Mouse (Mus musculus) MEL (cell line): ENCODE measurements at regions not wholly inside any gene's neighbourhood (a gene's known extent, or its start where the extent isn't known, plus 50 kb on each side); places are given as distances from the start of the nearest gene placed in this dataset.

Experiments used
- DNase-seq: peaks from one replicate; pipeline ENCODE4 v3.0.0; 2011; ENCODE audit warnings: low read depth, low spot score
- H3K27ac ChIP-seq: 2 replicates; pipeline ENCODE4 v1.5.1; 2012; ENCODE audit warnings: low read depth, mild to moderate bottlenecking, control low read depth, low read length, moderate library complexity; ENCODE audit not compliant: control insufficient read depth
- H3K27me3 ChIP-seq, 2 experiments: fragments of 150-350 bp in 1 of 2; sonication (generic) in 1 of 2; 2 replicates each; pipeline ENCODE4 v1.6.1; 2012; ENCODE audit warnings: low read length in 2 of 2, mild to moderate bottlenecking in 2 of 2, improper control_type of control experiment in 1 of 2, moderate library complexity in 1 of 2; ENCODE audit not compliant: insufficient read depth in 2 of 2, control insufficient read depth in 1 of 2
- H3K36me3 ChIP-seq, 2 experiments: 2 replicates each; pipeline ENCODE4 v1.6.1; 2012 to 2014; ENCODE audit warnings: low read length in 2 of 2, improper control_type of control experiment in 1 of 2, inconsistent platforms in 1 of 2, mild to moderate bottlenecking in 1 of 2; ENCODE audit not compliant: insufficient read depth in 2 of 2, control insufficient read depth in 1 of 2
- H3K4me1 ChIP-seq, 2 experiments: fragments of 150-350 bp in 1 of 2; sonication (generic) in 1 of 2; 2 replicates each; pipeline ENCODE4 v1.6.1; 2012; ENCODE audit warnings: low read length in 2 of 2, improper control_type of control experiment in 1 of 2, mild to moderate bottlenecking in 1 of 2; ENCODE audit not compliant: insufficient read depth in 2 of 2, control insufficient read depth in 1 of 2
- H3K4me3 ChIP-seq, 2 experiments: fragments of 150-350 bp in 1 of 2; sonication (generic) in 1 of 2; 2 replicates each; pipeline ENCODE4 v1.5.1; 2012; ENCODE audit warnings: low read depth in 2 of 2, low read length in 2 of 2, mild to moderate bottlenecking in 2 of 2, moderate library complexity in 2 of 2, control low read depth in 1 of 2, improper control_type of control experiment in 1 of 2; ENCODE audit not compliant: control insufficient read depth in 1 of 2, insufficient read depth in 1 of 2
- H3K79me2 ChIP-seq: 2 replicates; pipeline ENCODE4 v1.6.1; 2012; ENCODE audit warnings: mild to moderate bottlenecking, low read length, moderate library complexity; ENCODE audit not compliant: control insufficient read depth, poor library complexity, insufficient read depth
- H3K9ac ChIP-seq: 2 replicates; pipeline ENCODE4 v1.6.1; 2012; ENCODE audit warnings: low read depth, mild to moderate bottlenecking, control low read depth, low read length, moderate library complexity; ENCODE audit not compliant: control insufficient read depth, poor library complexity, severe bottlenecking
- H3K9me3 ChIP-seq: fragments of 150-350 bp; sonication (generic); replicated peaks from 2 replicates; pipeline ENCODE4 v1.6.1; 2012; ENCODE audit warnings: mild to moderate bottlenecking, low read length, improper control_type of control experiment, moderate library complexity; ENCODE audit not compliant: insufficient read depth
- BHLHE40 ChIP-seq: IDR thresholded peaks from 2 replicates; pipeline ENCODE4 v1.6.1; 2012; ENCODE audit warnings: low read depth, mild to moderate bottlenecking, inconsistent platforms, low read length, improper control_type of control experiment, borderline replicate concordance
- CTCF ChIP-seq, 3 experiments: IDR thresholded peaks in 2 of 3; conservative IDR thresholded peaks in 1 of 3; 2 replicates each; pipeline ENCODE4 v1.5.1; 2011 to 2012; ENCODE audit warnings: low read length in 3 of 3, low read depth in 2 of 3, mild to moderate bottlenecking in 2 of 3, improper control_type of control experiment in 1 of 3, inconsistent platforms in 1 of 3, mixed read lengths in 1 of 3, moderate library complexity in 1 of 3; ENCODE audit not compliant: control insufficient read depth in 1 of 3, insufficient read depth in 1 of 3, poor library complexity in 1 of 3, severe bottlenecking in 1 of 3
- E2F4 ChIP-seq: IDR thresholded peaks from 2 replicates; pipeline ENCODE4 v1.6.1; 2011; ENCODE audit warnings: low read depth, low read length, improper control_type of control experiment, borderline replicate concordance
- ELF1 ChIP-seq: IDR thresholded peaks from 2 replicates; pipeline ENCODE4 v1.6.1; 2014; ENCODE audit warnings: low read depth, mild to moderate bottlenecking, inconsistent platforms, low read length, improper control_type of control experiment, moderate library complexity
- EP300 ChIP-seq, 2 experiments: IDR thresholded peaks; 2 replicates each; pipeline ENCODE4 v1.6.1; 2011; ENCODE audit warnings: improper control_type of control experiment in 2 of 2, low read length in 2 of 2, low read depth in 1 of 2, mild to moderate bottlenecking in 1 of 2
- GATA1 ChIP-seq: IDR thresholded peaks from 2 replicates; pipeline ENCODE4 v1.6.1; 2011; ENCODE audit warnings: low read depth, low read length, improper control_type of control experiment
- HCFC1 ChIP-seq: IDR thresholded peaks from 2 replicates; pipeline ENCODE4 v1.6.1; 2012; ENCODE audit warnings: low read depth, mild to moderate bottlenecking, inconsistent platforms, low read length, improper control_type of control experiment, moderate library complexity
- KAT2A ChIP-seq: conservative IDR thresholded peaks from 2 replicates; pipeline ENCODE4 v1.6.1; 2012; ENCODE audit warnings: low read depth, low read length, improper control_type of control experiment, inconsistent platforms
- MAX ChIP-seq: IDR thresholded peaks from 2 replicates; pipeline ENCODE4 v1.6.1; 2011; ENCODE audit warnings: low read length, improper control_type of control experiment
- MAZ ChIP-seq: IDR thresholded peaks from 2 replicates; pipeline ENCODE4 v1.6.1; 2012; ENCODE audit warnings: low read depth, mild to moderate bottlenecking, inconsistent platforms, low read length, improper control_type of control experiment
- MEF2A ChIP-seq: IDR thresholded peaks from 2 replicates; pipeline ENCODE4 v1.6.1; 2014; ENCODE audit warnings: low read depth, mild to moderate bottlenecking, inconsistent platforms, low read length, improper control_type of control experiment; ENCODE audit not compliant: poor library complexity, insufficient replicate concordance, severe bottlenecking; ENCODE audit errors: extremely low read depth
- MXI1 ChIP-seq: IDR thresholded peaks from 2 replicates; pipeline ENCODE4 v1.6.1; 2011; ENCODE audit warnings: mild to moderate bottlenecking, low read depth, low read length, improper control_type of control experiment
- MYB ChIP-seq: IDR thresholded peaks from 2 replicates; pipeline ENCODE4 v1.6.1; 2011; ENCODE audit warnings: mild to moderate bottlenecking, low read depth, low read length, improper control_type of control experiment
- MYC ChIP-seq: IDR thresholded peaks from 2 replicates; pipeline ENCODE4 v1.6.1; 2011; ENCODE audit warnings: low read depth, mild to moderate bottlenecking, low read length, improper control_type of control experiment, moderate library complexity
- NELFE ChIP-seq: IDR thresholded peaks from 2 replicates; pipeline ENCODE4 v1.6.1; 2011; ENCODE audit warnings: low read depth, low read length, improper control_type of control experiment
- NRF1 ChIP-seq: IDR thresholded peaks from 2 replicates; pipeline ENCODE4 v1.6.1; 2014; ENCODE audit warnings: low read depth, mild to moderate bottlenecking, inconsistent platforms, low read length, improper control_type of control experiment, moderate library complexity; ENCODE audit not compliant: poor library complexity, insufficient read depth, severe bottlenecking
- POLR2AphosphoS2 ChIP-seq: IDR thresholded peaks from 2 replicates; pipeline ENCODE4 v1.6.1; 2011; ENCODE audit warnings: low read length, improper control_type of control experiment
- RAD21 ChIP-seq: IDR thresholded peaks from 2 replicates; pipeline ENCODE4 v1.6.1; 2011; ENCODE audit warnings: mild to moderate bottlenecking, low read depth, low read length, improper control_type of control experiment
- RCOR1 ChIP-seq: IDR thresholded peaks from 2 replicates; pipeline ENCODE4 v1.6.1; 2012; ENCODE audit warnings: low read depth, mild to moderate bottlenecking, inconsistent platforms, low read length, improper control_type of control experiment
- SIN3A ChIP-seq: IDR thresholded peaks from 2 replicates; pipeline ENCODE4 v1.6.1; 2012; ENCODE audit warnings: low read length, improper control_type of control experiment, inconsistent platforms
- SMC3 ChIP-seq: IDR thresholded peaks from 2 replicates; pipeline ENCODE4 v1.6.1; 2011; ENCODE audit warnings: low read depth, low read length, improper control_type of control experiment
- TAL1 ChIP-seq: IDR thresholded peaks from 2 replicates; pipeline ENCODE4 v1.6.1; 2012; ENCODE audit warnings: mild to moderate bottlenecking, inconsistent platforms, low read length, moderate library complexity, mixed read lengths
- TBP ChIP-seq: IDR thresholded peaks from 2 replicates; pipeline ENCODE4 v1.8.0; 2011; ENCODE audit warnings: low read depth, low read length, improper control_type of control experiment
- UBTF ChIP-seq: IDR thresholded peaks from 2 replicates; pipeline ENCODE4 v1.6.1; 2012; ENCODE audit warnings: low read depth, mild to moderate bottlenecking, inconsistent platforms, low read length, improper control_type of control experiment, moderate library complexity, borderline replicate concordance; ENCODE audit not compliant: insufficient read depth
- USF1 ChIP-seq: IDR thresholded peaks from 2 replicates; pipeline ENCODE4 v1.6.1; 2014; ENCODE audit warnings: low read depth, mild to moderate bottlenecking, inconsistent platforms, low read length, improper control_type of control experiment, moderate library complexity
- USF2 ChIP-seq, 2 experiments: IDR thresholded peaks; 2 replicates each; pipeline ENCODE4 v1.6.1; 2011 to 2012; ENCODE audit warnings: improper control_type of control experiment in 2 of 2, low read length in 2 of 2, borderline replicate concordance in 1 of 2, inconsistent platforms in 1 of 2, low read depth in 1 of 2, mild to moderate bottlenecking in 1 of 2; ENCODE audit not compliant: insufficient read depth in 1 of 2
- ZC3H11A ChIP-seq: IDR thresholded peaks from 2 replicates; pipeline ENCODE4 v1.6.1; 2012; ENCODE audit warnings: low read depth, mild to moderate bottlenecking, inconsistent platforms, low read length, improper control_type of control experiment
- ZKSCAN1 ChIP-seq: IDR thresholded peaks from 2 replicates; pipeline ENCODE4 v1.6.1; 2012; ENCODE audit warnings: low read depth, mild to moderate bottlenecking, inconsistent platforms, low read length, improper control_type of control experiment, moderate library complexity
- ZMIZ1 ChIP-seq: IDR thresholded peaks from 2 replicates; pipeline ENCODE4 v1.6.1; 2012; ENCODE audit warnings: low read depth, mild to moderate bottlenecking, inconsistent platforms, low read length, improper control_type of control experiment, moderate library complexity
- ZNF384 ChIP-seq: IDR thresholded peaks from 2 replicates; pipeline ENCODE4 v1.6.1; 2012; ENCODE audit warnings: low read depth, mild to moderate bottlenecking, inconsistent platforms, low read length, improper control_type of control experiment

GRCm38 (mm10) chr8:89134581-89135484 lies 90.9 kb upstream of the Sall1 start:
- Histone ChIP-seq H3K9me3 (no peaks in the 10 kb centered on the region), H3K27me3 (no peaks in the 10 kb centered on the region), H3K79me2 (no peaks in the 10 kb centered on the region), H3K4me3 (no peak overlapping the region), H3K9ac (no peak overlapping the region), H3K4me1 (no peaks in the 10 kb centered on the region), H3K36me3 (no peaks in the 10 kb centered on the region), H3K27ac (no peak overlapping the region)
- no peak for DNase-seq
- TF ChIP-seq NRF1 (no peak), RCOR1 (no peak), GATA1 (no peak), ZC3H11A (no peak), BHLHE40 (no peak), ZMIZ1 (no peak), MAX (no peak), UBTF (no peak), MEF2A (no peak), RAD21 (no peak), ZKSCAN1 (no peak), USF1 (no peak), MYB (no peak), NELFE (no peak), SIN3A (no peak), SMC3 (no peak), CTCF (IDR thresholded peaks at IDR 0.05 in 2 of 3, conservative IDR thresholded peaks at IDR 0.05 in 1 of 3; ENCODE audit: control insufficient read depth in 1 of 3, insufficient read depth in 1 of 3, low read depth in 2 of 3, low read length in 3 of 3, poor library complexity in 1 of 3, severe bottlenecking in 1 of 3) (no peak), KAT2A (no peak), ELF1 (no peak)

- Histone ChIP-seq H3K9ac (no peak overlapping the region), H3K4me3 (no peak overlapping the region), H3K9me3 (no peaks in the 10 kb centered on the region), H3K4me1 (no peaks in the 10 kb centered on the region), H3K27ac (no peak overlapping the region), H3K27me3 (no peaks in the 10 kb centered on the region), H3K36me3 (no peaks in the 10 kb centered on the region), H3K79me2 (no peaks in the 10 kb centered on the region)
- no peak for DNase-seq
- TF ChIP-seq MAZ: no peak
- TF ChIP-seq RAD21: no peak
- no peak for TF ChIP-seq MYB
- TF ChIP-seq MXI1: no peak
- no peak for TF ChIP-seq EP300 (IDR thresholded peaks at IDR 0.05; ENCODE audit: low read depth in 1 of 2, low read length in 2 of 2)
- TF ChIP-seq MAX: no peak
- TF ChIP-seq ZC3H11A: no peak
- TF ChIP-seq HCFC1: no peak
- no peak for TF ChIP-seq POLR2AphosphoS2
- no peak for TF ChIP-seq ZNF384
- TF ChIP-seq CTCF (IDR thresholded peaks at IDR 0.05 in 2 of 3, conservative IDR thresholded peaks at IDR 0.05 in 1 of 3; ENCODE audit: control insufficient read depth in 1 of 3, insufficient read depth in 1 of 3, low read depth in 2 of 3, low read length in 3 of 3, poor library complexity in 1 of 3, severe bottlenecking in 1 of 3): no peak
- TF ChIP-seq TAL1: no peak
- TF ChIP-seq USF2 (IDR thresholded peaks at IDR 0.05; ENCODE audit: borderline replicate concordance in 1 of 2, insufficient read depth in 1 of 2, low read depth in 1 of 2, low read length in 2 of 2): no peak
- no peak for TF ChIP-seq TBP
- no peak for TF ChIP-seq MYC
- TF ChIP-seq SMC3: no peak
- no peak for TF ChIP-seq E2F4
- TF ChIP-seq GATA1: no peak
- TF ChIP-seq MEF2A: no peak
Observed at GRCm38 (mm10) chr8:89134058-89134457, 90.1 kb upstream of the Sall1 start.
